Mouse (Mus musculus): ENCODE measurements around the gene Prap1.
"Not testable (repeated sequence)": the region's sequence is repeated elsewhere in the genome, so short reads cannot be mapped to it uniquely, and the experiment has no call there.

Prap1 gene

DNA sequence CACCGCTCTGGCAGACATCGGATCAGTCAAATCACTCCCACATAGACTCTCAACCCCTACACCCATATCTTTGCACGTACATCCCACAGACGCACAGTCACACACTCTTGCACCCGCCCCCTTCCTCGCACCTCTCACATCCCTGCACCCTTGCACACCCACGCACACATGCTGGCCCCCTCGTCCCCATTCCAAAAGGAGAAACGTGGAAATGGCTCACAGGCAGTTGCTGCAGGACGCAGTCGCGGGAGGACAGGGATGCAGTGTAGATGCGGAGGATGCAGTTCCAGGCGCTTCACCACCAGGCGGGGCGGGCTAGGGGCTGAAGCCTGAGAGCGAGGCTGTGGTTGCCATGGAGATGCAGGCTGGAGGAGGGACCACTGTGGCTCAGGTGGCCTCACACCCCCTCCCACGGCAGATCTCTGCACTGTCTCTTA is 10.9 kb upstream of the Prap1 start, which contains the start of gene Caly:
TSS of gene Caly (minus strand) at position 307 of the 437 bp plus-strand sequence.
- DNase-seq (ENCODE audit: low read depth, low spot score): no peak

DNA sequence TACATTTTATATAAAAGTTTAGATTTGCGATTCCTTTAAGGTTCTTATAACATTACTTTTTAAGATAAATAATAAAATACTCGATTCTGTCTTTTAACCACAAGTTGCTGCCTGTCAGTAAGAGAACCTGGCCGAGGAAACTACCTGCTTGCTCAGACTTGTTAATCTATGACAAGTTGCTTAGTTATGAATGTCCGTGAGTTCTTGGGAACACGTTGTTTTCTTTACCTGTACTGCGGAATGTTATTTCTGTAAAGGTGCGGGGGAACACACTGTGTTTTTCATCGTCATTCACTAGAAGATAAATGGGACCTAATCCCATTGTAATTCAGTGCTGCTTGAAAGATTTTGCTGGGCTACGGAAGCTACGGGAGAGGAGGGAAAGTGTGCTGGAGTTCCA is 2.6 kb upstream of the Prap1 start:
- no peak for DNase-seq (ENCODE audit: low read depth, low spot score)

DNA sequence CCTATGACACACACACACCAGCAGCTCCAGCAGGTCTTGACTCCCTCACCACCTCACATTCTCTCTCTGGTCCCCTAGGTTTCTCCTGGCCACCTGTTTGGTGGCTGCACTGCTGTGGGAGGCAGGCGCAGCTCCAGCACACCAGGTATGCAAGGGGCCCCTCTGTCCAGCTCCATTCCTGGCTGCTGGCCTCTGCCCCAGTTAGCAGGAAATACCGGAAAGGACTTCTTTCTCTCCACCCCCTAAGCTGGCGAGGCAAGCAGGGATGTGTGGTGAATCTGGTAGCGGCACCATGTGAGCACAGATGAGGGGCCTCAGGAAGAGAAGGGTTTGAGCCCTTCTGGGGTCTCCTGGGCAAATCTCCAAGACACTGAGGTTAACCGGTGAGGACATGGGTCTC is 1.8 kb downstream of the Prap1 start:
- DNase-seq (ENCODE audit: low read depth, low spot score): no peak

DNA sequence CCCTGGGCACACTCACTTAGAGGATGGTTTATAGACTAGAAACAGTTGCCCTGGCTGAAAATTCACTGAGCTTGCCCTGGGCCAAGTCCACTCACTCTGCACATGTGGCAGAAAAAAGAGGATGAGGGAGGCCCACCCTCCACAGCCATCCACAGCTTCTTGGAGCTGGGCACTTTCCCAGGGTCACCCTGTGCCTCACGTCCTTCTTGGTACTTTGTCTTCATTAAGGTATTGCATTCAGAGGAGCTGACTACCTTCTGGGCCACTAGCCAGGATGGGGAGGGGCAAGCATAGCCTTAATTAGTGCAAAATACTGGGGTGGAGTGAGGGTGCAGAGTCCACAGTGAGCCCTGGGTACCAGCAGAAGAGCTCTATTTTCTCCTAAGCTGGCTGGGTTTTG is 2.4 kb downstream of the Prap1 start:
- no peak for DNase-seq (ENCODE audit: low read depth, low spot score)

DNA sequence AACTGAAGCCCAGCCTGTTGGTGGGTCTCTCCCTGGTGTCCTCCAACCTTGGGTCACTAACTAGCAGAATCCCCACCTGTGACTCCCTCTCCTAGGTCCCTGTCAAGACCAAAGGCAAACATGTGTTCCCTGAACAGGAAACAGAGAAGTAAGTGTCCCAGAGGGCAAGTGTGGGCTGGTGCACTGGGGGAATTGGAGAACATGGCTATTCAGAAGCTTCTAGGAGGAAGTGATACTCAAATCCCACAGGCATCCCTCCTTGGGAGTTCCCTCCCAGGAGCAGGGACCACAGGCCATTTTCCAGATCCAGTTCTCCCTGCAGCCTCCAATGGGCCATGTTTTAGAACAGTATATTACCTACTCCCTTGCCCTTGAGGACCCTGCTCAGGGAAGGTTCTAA is 2.9 kb downstream of the Prap1 start:
- no peak for DNase-seq (ENCODE audit: low read depth, low spot score)

DNA sequence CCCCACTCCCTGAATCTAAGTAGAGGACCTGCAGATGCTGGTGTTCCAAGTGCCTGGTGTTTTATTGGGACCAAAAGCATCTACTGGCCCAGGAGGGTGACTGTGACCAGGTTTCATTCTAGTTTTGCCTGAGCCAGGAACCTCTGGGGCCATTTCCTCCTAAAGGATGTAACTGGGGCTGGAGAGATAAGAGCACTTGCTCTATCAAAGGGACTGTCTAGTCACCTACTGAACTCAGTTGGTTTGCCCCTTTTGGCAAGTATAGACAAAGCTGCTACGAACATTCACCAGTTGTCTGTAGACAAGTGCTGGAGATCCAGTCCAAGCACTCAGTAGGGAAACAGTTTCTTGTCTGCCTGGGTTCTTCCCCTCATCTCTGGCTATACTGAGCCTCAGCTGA is 5.3 kb downstream of the Prap1 start:
- DNase-seq (ENCODE audit: low read depth, low spot score): no peak

DNA sequence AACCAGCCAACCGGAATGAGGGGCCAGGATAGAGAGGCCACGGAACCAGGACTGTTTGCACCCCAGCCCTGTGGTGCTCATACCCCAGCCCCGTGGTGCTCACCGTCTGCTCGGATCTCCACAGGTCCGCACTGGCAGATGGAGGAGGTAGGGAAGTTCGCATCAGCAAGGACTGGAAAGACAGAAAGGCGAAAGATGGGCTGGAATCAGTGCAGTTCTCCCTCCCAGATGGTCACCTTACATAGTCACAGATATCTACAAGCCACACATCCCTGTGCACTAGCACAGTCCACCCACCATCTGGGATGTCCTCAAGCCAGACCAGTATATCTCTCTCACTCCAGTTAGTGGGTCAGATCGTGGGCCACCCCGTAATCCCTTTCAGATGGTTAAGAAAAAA is 8.3 kb downstream of the Prap1 start:
- no peak for DNase-seq (ENCODE audit: low read depth, low spot score)

DNA sequence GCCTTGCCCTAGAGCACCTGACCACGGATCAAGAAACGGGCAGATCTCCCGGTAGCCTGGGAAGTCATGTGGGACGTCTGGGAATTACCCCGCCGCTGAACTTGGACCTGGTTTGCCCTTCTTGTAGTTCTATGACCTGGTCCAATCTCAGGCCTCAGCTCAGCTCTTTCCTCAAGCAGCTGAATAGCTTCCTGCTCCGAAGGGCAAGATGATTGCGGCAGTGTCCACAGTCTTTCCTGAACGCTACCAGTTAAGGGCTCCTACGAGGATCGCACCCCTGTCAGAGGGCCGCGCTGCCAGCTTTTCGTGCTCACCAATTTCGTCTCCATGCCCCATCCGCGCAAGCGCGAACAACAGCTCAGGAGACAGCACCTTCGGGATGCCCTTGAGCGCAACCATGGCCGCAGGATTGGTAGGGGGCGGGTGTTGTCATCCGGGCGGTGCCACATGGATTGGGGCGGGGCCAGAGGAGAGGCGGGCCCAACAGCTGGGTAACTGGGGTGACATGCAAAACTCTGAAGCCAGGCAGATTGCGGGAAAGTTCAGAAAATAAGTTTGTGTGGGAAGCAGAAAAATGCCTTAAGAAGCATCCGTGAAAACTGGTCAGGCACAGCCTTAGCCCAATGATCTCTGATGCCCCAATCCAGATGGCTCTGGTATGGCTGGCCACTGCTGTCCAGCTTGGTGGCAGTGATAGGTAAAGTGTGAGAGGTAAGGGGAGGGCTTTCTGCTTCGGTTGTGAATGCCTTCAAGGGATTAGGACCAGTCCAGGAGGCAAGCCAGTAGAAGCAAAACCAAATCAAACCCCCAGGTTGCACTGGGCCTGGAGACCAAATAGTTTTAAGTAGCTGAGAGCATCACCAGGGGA is 9.0 kb downstream of the Prap1 start, which contains the start of gene Fuom:
TSS of gene Fuom (minus strand) at position 449 of the 868 bp plus-strand sequence.
- DNase-seq (ENCODE audit: low read depth, low spot score): peak; percentile 71

DNA sequence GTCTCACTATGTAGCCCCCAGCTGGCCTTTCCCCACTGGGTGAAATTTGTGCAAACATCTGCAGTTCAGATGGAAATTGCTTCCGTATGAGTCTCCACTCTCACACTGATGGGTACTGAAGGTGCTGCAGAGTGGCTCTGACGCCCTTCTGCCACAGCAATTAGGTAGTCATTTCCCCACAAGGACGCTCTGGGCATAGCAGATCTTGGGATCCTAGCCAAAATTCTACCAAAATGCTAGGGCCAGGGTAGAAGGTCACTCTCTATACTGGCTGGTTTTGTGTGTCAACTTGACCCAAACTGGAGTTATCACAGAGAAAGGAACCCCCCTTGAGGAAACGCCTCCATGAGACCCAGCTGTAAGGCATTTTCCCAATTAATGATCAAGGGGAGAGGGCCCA is 10.8 kb downstream of the Prap1 start:
- no peak for DNase-seq (ENCODE audit: low read depth, low spot score)

DNA sequence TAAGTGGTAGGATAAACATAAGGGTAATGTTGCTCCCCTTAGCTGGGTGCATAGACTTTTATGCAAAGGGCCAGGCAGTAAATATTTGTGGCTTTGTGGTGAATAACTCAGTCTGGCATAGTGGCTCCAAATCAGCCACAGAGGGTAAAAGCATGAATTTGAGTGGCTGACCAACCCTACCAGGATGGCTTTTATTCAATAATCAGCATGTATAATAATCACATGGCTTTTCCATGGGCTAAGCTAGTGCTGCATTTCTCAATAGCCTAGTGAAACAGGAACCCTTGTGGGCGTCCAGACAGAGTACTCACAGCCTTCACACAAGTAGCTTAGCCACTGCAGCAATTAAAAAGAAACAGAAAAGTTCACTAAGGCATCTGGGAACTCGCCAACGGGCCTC is 18.7 kb downstream of the Prap1 start:
- DNase-seq (ENCODE audit: low read depth, low spot score): no peak

DNA sequence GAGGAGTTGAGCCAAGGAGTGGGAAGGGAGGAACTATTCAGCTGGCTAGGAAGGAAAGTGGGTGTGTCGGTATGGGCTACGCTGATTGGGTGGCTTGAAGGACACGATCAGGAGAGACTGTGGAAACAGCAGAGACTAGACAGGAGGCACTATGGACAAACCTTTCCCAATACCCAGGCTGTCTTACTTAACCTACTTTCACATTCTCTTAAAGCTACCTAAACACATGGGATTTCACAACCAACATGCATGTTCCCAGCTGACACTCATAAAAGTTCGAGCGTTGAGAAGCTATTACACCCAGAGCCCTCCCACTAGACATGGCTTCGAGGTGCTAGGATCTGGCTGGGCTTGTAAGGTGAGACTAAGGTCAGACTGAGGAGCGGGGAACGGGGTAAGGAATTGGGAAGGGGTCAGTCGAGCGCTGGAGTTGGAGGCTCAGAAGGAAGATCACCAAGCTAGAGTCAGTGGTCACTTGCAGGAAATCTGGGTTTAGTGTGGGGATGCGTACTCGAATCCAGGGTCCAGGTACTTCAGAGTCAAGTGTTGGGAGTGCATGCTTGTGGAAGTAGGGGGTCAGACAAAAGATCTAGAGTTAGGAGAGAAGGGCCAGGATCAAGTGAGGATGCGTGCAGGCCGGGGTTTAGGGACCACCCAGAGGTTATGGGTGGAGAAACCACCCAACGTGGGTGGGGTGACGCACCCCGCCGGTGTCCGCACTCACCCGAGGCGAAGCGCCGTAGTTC is 22.6 kb downstream of the Prap1 start, which contains the start of gene Paox:
TSS of gene Paox (plus strand) at position 217 of the 746 bp plus-strand sequence.
- DNase-seq (ENCODE audit: low read depth, low spot score): no peak

DNA sequence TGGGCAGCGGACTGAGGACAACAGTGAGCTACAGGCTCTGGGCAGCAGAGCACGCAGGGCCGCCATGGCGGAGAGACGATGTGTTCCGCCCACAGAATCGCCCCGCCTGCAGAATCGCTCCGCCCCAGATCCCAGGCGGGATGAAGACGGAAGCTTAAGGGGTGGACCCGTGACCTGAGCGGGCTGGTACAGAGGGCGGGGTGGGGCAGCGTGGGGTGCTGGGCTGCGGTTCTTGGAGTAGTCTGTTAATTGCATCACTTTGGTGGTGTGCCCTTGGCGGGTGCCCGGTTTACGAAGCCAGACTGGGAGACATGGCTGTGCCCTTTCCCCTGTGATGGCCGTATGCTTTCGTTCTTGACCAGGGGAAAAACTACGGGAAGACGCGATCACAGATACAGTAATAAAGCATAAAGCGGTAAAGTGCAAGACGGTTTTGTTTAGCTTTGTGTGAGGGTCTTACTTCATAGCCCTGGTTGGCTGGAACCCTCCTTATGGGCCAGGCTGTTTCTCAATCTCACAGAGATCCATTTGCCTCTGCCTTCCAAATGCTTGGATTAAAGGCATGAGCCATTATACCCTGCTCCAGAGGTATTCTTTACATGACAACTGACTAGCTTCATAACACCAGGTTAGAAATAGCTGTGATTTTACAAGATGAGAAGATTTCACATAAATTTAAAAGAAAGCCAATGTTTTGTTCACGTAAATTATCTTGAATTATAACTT is 23.3 kb downstream of the Prap1 start, which contains the start of gene Echs1:
TSS of gene Echs1 (minus strand) at position 148 of the 726 bp plus-strand sequence.
- peak; percentile 68 for DNase-seq (ENCODE audit: low read depth, low spot score)

DNA sequence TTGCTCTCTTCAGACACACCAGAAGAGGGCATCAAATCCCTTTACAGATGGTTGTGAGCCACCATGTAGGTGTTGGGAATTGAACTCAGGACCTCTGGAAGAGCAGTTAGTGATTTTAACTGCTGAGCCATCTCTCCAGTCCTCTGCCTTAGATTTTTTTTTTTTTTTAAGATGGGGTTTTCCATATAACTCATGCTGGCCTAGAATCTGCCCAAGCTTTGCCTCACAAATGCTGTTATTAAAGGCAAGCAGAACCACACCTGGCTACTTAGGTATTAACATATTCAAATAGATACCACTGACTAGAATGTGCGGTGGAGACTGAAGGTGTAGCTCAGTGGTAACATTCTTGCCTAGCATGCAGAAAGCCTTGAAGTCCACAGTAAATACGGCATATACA is 27.3 kb downstream of the Prap1 start:
- DNase-seq (ENCODE audit: low read depth, low spot score): no peak

DNA sequence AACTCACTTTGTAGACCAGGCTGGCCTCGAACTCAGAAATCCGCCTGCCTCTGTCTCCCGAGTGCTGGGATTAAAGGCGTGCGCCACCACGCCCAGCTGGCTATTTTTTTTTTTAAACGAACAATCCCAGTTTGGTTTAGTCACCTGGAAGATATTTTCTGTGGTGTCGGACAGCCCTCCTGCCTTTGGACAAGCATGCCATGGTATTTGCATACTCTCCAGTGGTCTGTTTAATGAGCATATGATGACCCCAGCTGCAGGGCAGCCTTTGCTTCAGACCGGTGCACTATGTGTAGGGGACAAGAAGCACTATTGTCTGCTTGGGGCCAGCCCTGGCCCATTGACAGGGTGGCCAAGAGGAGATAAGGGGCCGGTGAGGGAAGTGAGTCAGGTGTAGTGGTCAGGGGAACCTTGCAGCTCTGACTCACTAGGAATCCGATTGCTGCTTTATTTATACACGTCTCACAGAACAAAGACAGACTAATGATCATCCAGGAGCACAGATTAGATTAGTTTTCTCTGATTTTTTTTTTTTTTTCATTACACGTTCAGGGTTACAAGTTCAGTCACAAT is 28.2 kb downstream of the Prap1 start:
- no peak for DNase-seq (ENCODE audit: low read depth, low spot score)

DNA sequence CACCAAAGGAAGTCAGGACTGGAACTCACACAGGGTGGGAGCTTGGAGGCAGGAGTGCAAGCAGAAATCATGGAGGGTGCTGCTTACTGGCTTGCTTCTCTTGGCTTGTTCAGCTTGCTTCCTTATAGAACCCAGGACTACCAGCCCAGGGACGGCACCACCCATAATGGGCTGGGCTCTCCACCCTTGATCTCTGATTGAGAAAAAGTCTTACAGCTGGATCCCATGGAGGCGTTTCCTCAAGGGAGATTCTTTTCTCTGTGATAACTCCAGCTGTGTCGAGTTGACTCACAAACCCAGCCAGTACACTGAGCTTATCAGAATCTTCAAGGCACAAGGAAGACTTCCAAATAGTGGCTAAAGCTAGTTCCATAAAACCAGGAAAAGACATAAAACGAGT is 29.6 kb downstream of the Prap1 start:
- DNase-seq (ENCODE audit: low read depth, low spot score): no peak

DNA sequence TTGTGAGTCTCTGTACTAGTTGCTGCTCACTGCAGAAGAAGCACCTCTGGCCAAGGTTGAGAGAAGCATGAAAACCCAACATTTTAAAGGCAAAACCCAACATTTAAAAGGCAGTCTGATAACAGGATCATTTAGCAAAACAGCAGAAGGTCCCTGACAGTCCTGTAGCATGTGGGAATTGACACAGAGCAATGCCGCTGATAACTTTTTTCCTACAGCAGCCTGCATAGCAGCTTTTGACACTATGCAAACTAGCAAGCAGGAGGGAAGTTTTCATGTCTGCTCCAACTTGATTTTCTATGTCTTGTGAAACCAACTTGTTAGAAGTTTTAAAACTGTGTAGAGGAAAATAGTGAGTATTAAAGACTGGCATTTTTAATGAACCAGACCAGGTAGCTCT is 31.2 kb downstream of the Prap1 start:
- no peak for DNase-seq (ENCODE audit: low read depth, low spot score)

DNA sequence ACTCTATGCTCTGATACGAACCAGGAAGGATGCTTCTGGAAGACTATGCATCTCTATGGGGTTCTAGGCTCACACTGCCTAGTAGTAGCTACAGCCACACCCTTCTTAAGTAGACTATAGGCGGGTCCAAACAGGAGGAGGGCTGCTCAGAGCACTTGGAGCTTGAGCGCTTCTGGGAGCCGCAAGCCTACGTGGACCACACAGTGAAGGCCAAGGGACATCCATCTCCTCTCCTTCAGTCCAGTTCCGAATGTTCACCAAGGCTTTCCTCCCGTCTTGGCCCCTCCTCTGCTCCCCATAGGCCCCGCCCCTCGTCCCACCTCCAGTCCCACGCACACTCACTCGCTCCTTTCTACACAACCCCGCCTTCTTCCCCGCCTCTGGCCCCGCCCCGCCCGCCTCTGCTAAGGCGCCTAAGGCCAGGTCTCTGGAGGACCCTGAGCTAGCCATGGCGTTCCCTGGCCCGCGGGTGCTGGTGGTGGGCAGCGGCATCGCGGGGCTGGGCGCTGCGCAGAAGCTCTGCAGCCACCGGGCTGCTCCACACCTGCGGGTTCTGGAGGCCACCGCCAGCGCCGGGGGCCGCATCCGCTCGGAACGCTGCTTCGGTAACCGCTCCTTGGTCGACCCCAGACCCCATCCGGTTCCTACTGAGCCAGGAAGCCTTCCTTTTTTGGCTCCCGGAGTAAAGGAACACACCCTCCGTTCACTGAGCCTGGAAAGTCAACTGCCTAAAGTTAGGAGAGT is 32.3 kb downstream of the Prap1 start:
- peak; percentile 72 for DNase-seq (ENCODE audit: low read depth, low spot score)

DNA sequence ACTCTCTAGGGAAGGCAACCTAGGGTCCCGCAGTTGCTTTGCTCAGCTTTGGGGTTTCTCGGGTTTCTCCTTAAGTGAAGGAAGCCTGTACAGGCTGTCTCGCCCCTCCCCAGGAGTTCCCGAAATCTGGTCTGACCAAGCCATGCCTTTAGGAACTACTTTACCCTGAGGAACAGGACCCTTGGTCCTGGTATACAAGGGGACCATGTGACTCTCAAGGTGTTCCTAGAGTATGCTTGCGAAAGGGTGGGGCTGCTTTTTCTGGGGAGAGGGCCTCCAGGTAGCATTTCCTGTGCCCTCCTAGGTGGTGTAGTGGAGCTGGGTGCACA is 32.8 kb downstream of the Prap1 start:
- no peak for DNase-seq (ENCODE audit: low read depth, low spot score)

DNA sequence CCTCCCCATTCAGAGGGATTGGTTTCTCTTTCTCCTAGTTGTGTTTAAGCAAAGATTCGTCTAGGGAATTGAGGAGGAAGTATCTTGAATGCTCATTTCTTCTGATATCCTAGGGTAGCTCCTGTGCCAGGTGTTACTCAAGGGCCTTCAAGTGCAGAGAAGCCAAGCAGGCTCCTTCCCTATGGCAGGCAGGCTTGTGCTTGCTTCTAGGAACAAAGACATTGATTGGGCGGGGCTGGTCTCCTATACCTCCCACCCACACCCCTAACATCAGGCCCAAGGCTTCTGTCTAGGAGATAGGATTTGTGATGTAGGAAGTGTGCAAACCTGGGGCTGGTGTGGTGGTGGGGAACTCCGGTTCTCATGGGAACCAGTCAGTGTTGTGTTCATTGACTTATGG is 33.7 kb downstream of the Prap1 start:
- no peak for DNase-seq (ENCODE audit: low read depth, low spot score)

DNA sequence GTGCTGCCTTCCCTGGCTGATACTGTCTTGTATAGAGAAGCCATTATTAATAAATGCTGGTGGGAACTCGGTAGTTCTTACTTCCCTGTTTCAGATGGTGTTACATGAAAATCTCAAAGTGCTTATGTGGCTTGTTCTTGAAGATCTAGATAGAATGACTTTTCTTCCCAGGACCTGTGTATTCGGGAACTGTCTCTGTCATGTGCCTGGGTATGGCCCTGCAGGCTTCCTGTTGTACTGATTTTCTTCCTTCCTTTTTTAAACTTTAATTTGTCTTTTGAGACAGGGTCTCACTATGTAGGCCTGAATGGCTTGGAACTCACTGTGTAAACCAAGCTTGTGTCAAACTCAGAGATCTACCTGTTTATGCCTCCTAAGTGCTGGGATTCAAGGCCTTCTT is 34.7 kb downstream of the Prap1 start:
- DNase-seq (ENCODE audit: low read depth, low spot score): no peak

DNA sequence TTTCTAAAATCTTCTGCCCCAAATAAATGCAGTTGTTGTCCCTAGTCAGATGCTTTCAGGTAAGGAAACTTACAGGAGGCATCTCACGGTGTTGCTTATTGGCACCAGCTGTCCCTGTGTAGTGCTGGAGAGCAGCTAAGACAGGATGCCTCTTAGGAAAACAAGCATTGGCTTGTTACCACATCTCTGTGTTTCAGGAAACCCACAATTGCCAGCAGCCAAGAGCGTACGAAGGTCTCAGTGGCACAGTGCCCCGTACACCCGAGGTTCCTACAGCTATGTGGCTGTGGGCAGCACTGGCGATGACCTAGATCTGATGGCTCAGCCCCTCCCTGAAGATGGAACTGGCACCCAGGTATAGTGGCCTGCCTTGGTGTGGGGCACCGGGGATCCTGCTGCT is 39.0 kb downstream of the Prap1 start:
- DNase-seq (ENCODE audit: low read depth, low spot score): not testable (repeated sequence)
